Mouse (Mus musculus) thymus, adult 2 months (tissue): ENCODE measurements around the gene Fbxl18.

Source experiments
- CTCF ChIP-seq: fragments of 200-500 bp; IDR thresholded peaks from 2 replicates; pipeline ENCODE4 v1.5.1; 2012; ENCODE audit warnings: mild to moderate bottlenecking, control low read depth, low read length, moderate library complexity, borderline replicate concordance; ENCODE audit not compliant: control insufficient read depth, poor library complexity, insufficient read depth; ENCODE audit errors: extremely low read depth
- POLR2A ChIP-seq: fragments of 200-500 bp; IDR thresholded peaks from 2 replicates; pipeline ENCODE4 v1.6.1; 2012; ENCODE audit warnings: mild to moderate bottlenecking, low read length, control low read depth, moderate library complexity; ENCODE audit not compliant: control insufficient read depth, poor library complexity, insufficient read depth; ENCODE audit errors: extremely low read depth

DNA sequence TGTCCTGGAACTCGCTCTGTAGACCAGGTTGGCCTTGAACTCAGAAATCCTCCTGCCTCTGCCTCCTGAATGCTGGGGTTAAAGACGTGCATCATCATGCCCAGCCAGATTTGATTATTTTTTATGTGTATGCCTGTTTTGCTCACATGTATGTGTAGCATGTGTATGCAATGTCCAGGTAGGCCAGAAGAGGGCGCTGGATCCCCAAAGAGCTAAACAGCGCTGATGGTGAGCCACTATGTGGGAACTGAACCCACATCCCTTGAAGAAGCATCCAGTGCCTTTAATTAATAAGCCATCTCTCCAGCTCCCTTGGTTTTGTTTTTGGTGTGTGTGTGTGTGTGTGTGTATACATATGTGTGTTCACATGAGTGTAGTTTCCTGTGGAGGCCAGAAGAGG, 38.8 kb downstream of the Fbxl18 start:
- no peak for TF ChIP-seq POLR2A
- no peak for TF ChIP-seq CTCF
